Mouse (Mus musculus) embryo, embryonic 10 days (tissue): Measurements from ENCODE around the gene Tpt1.
"Not testable (repeated sequence)": the region's sequence is repeated elsewhere in the genome, so short reads cannot be mapped to it uniquely, and the experiment has no call there.

ENCODE experiments used
- DNase-seq: peaks from one replicate; pipeline ENCODE4 v3.0.0-alpha.2; 2015; ENCODE audit warnings: low spot score

Tpt1 gene

DNA sequence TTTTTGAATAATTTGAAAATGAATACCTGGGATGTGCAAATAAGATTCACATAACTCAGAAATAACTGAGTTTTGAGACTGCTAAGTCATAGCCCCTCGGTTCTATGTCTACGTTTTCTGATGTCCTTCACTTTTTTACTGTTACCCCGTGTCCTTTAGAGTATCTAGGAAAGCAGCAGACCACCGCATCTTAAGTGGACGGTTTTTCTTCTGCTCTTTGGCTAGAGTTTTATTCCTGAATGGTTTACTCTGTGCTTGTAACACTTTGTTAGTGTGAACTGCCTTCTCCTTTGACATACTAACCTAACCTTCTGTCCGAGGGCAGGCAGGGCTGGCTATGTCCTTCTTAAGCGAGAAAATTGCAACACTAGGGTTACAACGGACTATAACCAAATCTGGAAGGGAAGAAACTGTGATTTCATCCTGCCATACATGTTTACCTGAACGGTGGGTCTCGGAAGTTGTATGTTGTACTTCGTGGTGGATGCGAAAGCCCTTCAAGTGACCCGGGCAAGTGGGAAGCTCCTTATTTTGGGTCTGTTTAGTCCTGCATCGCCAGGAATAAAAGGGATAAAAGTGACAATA lies 690 bp upstream of the Tpt1 start:
- no peak for DNase-seq

DNA sequence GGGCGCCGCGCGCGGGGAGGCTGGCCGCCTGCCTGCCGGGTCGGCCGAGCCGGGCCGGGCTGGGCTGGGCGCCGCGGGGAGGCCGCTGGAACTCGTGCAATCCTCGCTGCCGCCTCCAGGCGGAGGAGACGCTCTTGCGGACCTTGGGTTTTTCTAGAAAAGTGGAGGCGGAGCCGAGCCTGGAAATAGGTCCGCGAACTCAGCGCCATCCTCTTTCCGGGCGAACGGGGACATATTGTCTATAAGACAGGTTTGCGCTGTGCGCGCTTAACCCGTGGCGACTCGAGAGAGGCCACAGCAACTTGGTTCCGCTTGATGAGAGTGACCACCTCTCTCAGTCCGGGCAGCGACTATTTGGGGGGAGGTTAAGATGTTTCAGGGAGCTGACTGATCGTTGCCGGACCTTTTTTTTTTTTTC lies 814 bp downstream of the Tpt1 start:
- DNase-seq, result peak; percentile 84

DNA sequence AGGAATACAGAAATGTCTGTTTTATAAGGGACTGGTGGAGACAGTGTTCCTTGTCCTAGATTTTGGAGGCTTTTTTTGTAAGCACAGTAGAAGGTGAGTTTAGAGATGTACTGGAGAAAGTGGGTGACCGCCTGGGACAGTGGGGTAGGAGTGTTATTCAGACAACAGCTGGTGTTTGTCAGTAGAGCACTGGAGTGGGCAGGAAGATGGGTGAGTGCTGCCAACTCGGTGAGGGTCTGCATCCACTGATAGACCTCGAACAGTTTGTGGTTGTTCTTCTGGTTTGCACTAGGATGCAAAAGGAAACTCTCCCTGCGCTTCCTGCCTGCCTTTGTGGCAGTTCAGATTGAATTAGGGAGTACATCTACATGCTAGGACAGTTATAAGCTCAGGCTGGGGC lies 2.8 kb downstream of the Tpt1 start:
- no peak for DNase-seq

DNA sequence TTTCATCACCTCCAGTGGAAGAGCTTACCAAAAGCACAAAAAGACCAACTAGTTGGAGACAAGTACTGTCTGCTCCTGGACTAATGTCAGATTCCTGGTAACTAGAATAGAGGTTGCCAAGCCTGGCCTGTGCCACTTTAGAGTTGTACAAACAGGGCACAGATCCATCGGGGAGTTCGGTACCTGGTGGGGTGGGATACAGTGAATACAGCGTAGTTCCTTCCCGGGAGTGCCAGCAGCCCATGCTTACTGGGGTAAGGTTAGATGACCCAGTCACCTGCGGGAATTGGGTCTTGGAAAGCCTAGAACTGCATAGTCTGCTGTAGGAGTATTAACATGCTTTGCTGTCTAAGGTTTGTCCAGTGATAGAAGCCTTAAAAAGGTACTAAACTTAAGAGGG lies 3.6 kb downstream of the Tpt1 start:
- DNase-seq, result no peak

DNA sequence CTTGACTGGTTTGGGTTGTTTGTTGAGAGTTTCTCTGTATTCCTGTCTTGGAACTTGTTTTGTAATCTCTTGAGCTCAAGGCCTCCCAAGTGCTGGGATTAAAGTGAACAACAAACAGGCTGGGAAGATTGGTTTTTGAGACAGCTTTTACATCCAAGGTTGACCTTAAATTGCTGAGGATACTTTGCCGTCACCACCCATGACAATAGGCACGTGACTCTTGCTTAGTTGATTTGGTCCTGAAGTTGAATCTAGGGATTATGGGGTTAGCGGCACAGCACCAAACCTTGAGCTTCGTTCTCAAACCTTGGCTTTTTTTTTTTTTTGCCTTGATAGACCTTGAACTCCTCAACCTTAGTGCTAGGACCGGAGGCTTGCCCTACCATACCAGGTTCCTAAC lies 4.3 kb downstream of the Tpt1 start:
- DNase-seq, result no peak

DNA sequence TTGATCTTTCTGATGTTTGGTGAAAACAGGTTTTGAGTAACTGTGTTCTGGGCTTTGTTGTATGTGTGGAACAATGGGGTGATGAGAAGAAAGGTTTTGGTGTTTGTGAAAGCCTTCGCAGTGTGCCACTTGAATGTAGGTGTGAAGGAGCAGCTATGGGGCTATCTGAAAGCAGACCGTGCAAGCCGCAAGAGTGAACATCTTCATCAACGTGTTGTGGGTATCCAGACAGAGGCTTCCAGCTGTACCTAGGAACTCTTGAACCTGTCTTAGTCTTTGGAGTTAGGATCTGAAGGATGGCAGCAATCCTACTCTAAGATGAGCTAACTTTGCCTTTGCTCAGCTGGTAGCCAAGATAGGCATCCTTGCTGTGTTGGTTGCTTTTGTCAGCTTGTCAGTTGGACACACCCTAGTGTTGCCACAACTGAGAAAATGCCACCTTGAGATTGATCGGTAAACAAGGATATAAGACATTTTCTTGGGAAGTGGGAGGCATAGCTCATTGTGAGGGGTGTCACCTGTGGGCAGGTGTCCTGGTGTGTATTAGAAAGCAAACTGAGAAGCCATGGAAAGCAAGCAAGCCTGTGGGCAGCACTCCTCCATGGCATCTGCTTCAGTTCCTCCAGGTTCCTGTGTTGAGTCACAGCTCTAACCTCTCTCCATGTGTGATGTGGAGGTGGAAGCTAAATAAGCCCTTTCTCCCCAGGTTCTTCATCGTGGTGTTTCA lies 5.1 kb downstream of the Tpt1 start:
- DNase-seq, result no peak

DNA sequence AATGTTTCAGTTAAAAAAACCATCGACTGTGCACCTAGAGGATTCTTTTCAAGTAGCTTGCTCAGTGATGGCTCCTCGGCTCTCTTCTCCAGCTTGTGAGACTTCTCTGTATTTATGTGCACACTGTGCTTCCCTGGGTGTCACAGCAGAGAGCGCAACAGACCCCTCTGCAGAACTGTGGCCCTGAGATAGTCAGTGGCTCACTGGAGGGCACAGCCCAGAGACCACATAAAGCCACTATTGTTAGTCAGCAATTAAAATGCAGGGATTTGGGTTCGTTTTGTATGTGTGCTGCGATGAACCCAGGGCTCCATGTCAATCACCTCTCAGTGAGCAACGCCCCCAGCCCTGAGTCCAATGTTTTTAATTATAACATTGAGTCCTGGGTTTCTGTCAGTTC lies 5.9 kb downstream of the Tpt1 start:
- peak; percentile 43 for DNase-seq

DNA sequence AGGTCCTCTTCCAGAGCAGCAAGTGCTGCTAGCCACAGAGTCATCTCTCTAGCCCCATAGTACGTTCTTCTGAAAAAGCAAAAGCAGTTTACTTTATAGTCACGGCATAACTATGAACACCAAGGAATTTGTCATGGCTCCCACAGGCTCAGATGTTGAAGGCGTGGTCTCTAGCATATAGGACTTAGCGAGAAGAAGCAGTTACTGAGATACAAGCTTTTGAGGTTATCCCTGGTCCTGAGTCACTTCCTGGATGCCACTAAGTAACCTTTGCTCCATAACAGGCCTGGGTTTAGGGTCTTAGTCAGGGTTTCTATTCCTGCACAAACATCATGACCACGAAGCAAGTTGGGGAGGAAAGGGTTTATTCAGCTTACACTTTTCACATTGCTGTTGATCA lies 7.1 kb downstream of the Tpt1 start:
- no peak for DNase-seq

DNA sequence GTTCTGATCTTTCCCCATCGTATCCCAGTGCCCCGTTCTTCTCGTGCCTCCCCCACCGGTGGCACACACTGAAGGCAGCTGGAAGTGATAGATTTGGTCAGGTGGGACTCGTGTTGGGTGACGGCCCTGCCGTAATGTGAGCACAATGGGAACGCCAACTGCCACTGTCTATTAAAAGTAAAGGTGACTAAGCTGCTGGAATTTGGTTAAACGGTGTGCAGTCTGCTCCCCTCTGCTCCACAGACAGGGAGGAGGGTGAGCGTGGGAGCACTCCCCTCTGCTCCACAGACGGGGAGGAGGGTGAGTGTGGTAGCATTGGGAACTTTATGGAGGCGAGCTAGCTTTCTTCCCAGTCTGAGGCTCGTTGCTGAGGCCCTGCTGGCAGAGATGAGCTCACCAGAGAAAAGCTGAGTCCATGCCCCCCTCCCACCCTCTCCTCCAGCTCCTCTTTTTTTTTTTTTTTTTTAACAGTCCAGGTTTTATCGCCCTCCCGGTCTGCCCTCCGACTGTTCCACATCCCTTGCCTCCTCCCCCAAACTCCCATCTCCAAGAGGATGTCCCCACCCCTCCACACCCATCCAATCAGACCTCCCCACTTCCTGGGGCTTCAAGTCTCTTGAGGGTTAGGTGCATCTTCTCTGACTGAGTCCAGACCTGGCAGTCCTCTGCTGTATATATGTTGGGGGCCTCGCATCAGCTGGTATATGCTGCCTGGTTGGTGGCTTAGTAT lies 10.5 kb downstream of the Tpt1 start:
- DNase-seq, result peak; percentile 11

DNA sequence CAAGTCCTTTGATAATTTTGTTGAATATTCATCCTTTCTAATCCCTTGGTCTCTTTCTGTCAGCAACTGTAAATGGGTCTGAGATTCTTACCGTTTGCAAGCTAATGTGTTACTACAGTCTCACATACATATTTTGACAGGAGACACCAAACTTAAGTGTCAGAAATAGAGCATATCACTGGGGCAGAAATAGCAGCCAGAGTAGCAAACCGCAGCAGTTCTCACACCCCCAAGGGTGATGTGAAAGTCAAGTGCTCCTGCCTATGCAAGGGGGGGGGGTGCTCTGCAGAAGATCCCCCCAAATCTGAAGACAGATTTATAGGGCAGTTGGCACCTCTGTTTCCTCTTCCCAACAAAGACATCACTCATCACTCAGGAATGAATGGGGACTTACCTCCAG lies 13.3 kb downstream of the Tpt1 start:
- no peak for DNase-seq

DNA sequence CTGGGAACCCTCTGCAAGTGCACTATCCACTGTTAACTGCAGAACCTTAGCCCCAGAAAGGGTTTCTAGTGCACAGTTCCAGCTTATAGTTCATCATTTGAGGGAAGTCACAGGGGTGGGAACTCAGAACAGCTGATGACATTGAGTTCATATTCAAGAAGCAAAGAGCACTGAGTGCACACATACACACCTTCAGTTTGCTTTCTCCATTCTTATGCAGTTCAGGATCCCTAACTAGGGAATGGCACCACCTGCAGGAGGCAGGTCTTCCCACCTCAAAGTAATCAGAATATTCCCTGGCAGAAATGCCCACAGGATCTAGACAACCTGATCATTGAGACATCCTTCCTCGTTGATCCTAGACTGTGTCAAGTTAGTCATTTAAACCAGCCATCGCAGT lies 14.7 kb downstream of the Tpt1 start:
- no peak for DNase-seq

DNA sequence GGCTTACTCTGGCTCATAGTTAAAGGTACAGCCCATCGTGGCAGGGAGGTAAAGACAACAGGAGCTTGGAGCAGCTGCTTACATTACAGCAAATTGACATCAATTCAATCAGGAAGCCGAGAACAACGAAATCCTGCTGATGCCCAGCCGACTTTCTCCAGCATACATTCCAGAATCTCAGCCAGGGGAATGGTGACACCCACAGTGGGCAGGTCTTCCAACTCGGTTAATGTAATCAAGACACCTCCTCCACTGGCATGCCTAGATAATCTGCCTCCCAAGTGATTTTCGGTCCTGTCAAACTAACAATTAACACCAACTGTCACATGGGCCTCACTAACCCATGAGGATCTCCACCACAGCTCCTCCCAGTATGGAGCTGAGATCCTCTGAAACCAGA lies 17.8 kb downstream of the Tpt1 start:
- DNase-seq, result no peak

DNA sequence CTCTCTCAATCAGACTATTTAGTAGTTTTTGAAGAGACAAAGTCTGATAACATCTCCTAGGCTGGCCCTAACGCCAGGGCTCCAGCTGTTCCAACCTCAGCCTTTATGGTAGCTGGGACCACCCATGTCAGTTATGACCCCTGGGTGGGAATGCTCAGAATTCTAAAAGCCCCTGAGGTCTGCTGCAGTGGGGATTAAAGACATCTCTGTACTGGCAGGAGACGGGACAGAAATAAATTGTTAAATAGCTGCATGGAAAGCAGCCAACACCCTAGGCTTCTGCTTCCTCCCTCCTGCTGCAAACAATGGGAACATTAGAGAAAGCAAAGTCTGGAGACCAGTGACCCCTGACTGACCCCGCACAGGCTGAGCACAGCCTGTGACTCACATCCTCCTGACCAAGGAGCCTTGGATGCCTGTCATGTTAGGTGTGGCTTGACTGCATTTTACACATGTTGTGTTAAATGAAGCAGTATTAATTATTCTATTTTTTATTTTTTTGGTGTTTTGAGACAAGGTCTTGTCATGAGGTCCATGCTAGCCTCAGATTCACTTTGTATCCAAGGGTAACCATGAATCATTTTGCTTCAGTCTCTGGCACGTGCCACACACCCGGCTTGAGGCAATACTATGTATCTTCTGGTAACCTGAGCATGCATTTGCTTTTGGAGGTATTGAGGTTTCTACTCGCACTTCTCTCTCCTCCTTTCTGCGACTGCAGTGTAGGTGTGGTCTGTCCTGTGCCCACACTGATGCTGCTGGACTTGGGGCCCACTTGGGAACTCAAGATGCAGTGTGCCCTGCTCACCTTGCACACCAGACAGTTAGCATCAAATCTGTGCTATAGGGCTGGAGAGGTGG lies 18.9 kb downstream of the Tpt1 start:
- DNase-seq, result peak; percentile 87

DNA sequence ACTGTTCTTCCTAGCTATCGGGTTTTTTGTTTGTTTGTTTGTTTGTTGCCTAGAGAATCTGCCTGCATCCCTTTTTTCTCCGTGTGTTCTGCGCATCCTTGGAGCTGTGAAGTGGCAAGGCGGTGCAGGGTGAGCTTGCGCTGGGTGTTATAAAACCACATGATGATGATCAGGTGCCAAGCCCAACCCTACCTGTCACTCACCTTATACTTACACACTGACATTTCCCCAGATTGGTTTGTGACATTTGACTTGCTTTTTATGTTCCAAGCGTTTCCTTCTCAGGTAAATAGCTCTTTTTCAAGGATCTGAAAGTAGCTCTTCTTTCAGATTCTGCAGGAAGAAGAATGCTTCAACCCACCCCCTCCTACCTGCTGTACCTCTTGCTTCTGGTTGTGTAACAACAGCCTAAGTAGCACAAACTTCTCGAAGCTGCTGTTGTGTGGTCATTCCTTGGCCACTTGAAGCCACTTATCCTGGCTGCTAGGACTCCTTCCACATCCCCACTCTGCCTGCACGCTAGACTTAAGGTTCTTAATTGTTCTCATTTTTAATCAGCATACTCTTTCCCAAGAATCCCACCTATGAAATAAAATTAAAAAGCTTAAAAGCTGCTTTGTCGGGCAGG lies 21.9 kb downstream of the Tpt1 start:
- DNase-seq, result no peak

DNA sequence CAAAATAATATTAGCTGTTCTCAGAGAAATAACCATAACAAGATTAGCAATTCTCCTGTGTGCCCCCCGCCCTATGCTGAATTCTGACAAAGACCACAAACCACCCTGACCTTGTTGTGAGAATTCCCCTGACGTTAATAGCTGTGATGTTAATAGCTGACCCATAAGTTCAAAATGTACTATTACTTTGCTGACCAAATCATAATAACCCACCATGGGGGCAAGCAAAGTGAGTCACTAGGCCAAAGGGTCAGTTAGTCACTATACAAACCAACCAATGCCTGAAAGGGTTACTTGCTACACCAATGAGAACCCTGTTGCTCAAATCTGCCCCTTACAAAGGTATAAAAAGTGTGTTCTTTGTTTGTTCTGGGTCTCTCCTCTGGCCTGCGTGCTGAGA lies 23.1 kb downstream of the Tpt1 start:
- not testable (repeated sequence) for DNase-seq

DNA sequence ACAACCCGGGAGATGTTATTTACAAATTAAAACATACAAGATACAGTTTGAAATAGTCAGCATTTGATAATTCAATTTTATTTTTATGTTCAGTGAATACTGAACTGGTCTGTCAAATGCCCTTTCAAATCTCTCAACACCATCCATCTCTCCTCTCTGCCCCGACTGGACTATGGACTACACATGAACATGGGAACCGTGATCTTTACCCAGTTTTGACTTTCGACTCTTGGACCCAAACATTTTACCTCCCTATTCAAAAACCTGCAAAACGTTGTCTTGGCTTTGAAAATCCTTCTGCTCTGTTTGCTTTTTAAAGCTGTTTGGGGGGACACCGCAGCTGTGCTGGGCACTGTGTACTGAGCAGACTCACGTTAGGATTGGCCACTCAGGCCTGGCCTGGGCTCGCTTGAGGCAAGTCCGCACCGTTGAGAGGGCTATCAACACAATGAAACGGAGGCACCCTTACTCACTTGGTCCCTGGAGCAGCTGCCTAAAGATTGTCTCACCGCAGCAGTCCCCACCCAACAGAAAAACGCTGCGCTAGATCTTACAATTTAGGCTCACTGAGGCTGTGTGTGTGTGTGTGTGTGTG lies 25.0 kb downstream of the Tpt1 start:
- no peak for DNase-seq

DNA sequence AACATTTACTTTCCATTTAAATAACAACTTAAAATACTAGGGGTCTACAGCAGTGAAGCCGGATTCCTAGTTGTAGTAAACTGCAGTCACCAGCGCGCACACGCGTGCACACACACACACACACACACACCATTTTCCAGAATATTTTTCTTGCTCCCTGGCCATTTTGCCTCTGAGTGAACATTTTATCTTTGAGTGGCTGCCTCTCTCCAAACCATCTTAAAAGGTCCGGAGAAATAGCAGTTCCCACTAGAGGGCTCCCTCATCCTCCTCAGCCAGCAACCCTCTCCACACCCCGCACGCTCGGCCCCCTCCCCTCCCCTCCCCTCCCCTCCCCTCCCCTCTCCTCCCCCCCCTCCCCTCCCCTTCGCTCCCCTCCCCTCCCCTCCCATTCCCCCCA lies 25.7 kb downstream of the Tpt1 start:
- DNase-seq, result peak; percentile 65

DNA sequence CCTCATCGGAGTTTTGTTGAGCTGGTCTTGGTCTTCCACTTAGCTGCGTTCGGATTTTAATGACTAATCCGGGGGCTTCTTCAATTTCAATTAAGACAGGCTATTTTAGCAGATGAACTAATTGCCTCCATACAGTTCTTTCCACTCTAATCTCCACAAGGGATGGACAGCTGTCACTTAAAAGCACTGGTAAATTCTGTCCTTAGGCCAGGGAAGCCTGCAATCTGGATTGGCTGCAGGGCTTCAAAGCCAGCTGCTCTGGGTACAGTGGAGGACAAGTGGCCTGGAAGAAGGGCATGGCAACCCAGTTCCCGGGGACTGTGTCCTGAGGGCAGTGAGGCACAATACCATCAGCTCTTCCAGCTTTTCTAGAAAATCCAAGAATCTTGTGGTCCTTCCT lies 26.2 kb downstream of the Tpt1 start:
- DNase-seq, result no peak

DNA sequence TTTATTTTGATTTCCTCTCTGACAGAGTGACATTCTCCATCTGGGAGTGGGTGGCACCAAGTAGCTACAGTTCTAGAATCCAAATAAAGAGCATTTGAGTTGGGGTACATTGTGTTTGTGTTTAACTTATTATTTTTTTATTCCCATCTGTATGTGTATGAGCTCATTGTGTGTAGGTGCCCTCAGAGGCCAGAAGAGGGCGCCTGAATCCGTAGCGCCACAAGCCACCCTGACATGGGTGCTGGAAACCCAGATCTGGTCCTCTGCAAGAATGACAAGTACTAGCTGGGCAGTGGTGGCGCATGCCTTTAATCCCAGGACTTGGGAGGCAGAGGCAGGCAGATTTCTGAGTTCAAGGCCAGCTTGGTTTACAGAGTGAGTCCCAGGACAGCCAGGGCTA lies 26.9 kb downstream of the Tpt1 start:
- DNase-seq, result no peak

DNA sequence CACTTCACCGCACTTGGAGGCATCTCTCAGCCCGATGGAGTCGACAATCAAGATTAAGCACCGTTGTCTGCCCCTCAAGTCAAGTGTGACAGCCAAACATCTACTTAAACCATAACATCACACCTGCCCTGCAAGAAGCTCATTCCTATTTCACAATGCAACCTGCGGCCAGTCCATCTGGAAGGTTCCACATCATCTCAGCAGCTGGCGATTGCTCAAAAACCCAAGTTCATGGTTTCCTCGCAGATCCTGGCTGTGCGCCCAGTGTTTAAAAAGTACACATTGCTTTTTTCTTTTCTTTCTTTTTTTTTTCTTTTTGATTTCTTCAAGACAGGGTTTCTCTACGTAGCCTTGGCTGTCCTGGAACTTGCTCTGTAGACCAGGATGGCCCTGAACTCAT lies 28.7 kb downstream of the Tpt1 start:
- DNase-seq, result no peak

DNA sequence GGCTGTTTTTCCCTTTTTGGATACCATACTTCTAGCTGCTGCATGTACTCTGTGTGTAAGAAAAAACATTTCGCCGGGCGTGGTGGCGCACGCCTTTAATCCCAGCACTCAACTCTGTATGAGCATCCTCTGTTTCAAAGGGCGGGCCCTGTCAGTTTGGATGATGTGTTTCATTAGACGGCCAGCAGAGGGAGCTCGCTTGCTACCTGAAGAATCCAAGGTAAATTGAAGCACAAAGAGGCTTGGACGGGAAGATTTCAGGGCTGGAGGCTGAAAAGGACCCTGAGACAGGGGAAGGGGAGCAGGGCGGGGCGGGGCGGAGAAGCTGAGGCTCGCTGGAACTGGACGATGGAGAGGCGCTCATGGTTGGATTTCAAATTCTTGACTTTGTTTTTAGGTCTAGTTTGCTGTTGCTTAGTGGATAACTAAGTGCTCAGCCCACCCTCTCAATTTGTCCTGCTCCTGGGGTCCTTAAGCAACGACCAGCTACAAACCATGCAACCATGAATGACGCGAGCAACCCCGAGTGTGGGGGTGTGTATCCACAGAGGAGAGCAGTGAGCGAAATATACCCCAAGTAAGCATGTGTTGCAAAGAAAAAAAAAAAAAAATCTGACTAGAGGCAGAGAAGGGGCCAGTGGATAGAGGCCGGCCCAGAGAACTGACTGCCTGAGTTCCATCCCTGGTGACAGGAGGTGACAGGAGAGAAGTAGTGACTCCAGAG lies 31.6 kb downstream of the Tpt1 start:
- DNase-seq, result peak; percentile 92
